Mouse (Mus musculus) MEL (cell line): Measurements from ENCODE around the gene Arl6ip5. TPM values are rescaled to one million over a fixed set of nuclear protein-coding genes. Genes with fewer than 3 reads are reported as not detected.

Experiments used
- DNase-seq: peaks from one replicate; pipeline ENCODE4 v3.0.0; 2011; ENCODE audit warnings: low read depth, low spot score
- H3K27ac ChIP-seq: 2 replicates; pipeline ENCODE4 v1.5.1; 2012; ENCODE audit warnings: low read depth, mild to moderate bottlenecking, control low read depth, low read length, moderate library complexity; ENCODE audit not compliant: control insufficient read depth
- H3K27me3 ChIP-seq, 2 experiments: fragments of 150-350 bp in 1 of 2; sonication (generic) in 1 of 2; 2 replicates each; pipeline ENCODE4 v1.6.1; 2012; ENCODE audit warnings: low read length in 2 of 2, mild to moderate bottlenecking in 2 of 2, improper control_type of control experiment in 1 of 2, moderate library complexity in 1 of 2; ENCODE audit not compliant: insufficient read depth in 2 of 2, control insufficient read depth in 1 of 2
- H3K36me3 ChIP-seq, 2 experiments: 2 replicates each; pipeline ENCODE4 v1.6.1; 2012 to 2014; ENCODE audit warnings: low read length in 2 of 2, improper control_type of control experiment in 1 of 2, inconsistent platforms in 1 of 2, mild to moderate bottlenecking in 1 of 2; ENCODE audit not compliant: insufficient read depth in 2 of 2, control insufficient read depth in 1 of 2
- H3K4me1 ChIP-seq, 2 experiments: fragments of 150-350 bp in 1 of 2; sonication (generic) in 1 of 2; 2 replicates each; pipeline ENCODE4 v1.6.1; 2012; ENCODE audit warnings: low read length in 2 of 2, improper control_type of control experiment in 1 of 2, mild to moderate bottlenecking in 1 of 2; ENCODE audit not compliant: insufficient read depth in 2 of 2, control insufficient read depth in 1 of 2
- H3K4me3 ChIP-seq, 2 experiments: fragments of 150-350 bp in 1 of 2; sonication (generic) in 1 of 2; 2 replicates each; pipeline ENCODE4 v1.5.1; 2012; ENCODE audit warnings: low read depth in 2 of 2, low read length in 2 of 2, mild to moderate bottlenecking in 2 of 2, moderate library complexity in 2 of 2, control low read depth in 1 of 2, improper control_type of control experiment in 1 of 2; ENCODE audit not compliant: control insufficient read depth in 1 of 2, insufficient read depth in 1 of 2
- H3K79me2 ChIP-seq: 2 replicates; pipeline ENCODE4 v1.6.1; 2012; ENCODE audit warnings: mild to moderate bottlenecking, low read length, moderate library complexity; ENCODE audit not compliant: control insufficient read depth, poor library complexity, insufficient read depth
- H3K9ac ChIP-seq: 2 replicates; pipeline ENCODE4 v1.6.1; 2012; ENCODE audit warnings: low read depth, mild to moderate bottlenecking, control low read depth, low read length, moderate library complexity; ENCODE audit not compliant: control insufficient read depth, poor library complexity, severe bottlenecking
- H3K9me3 ChIP-seq: fragments of 150-350 bp; sonication (generic); replicated peaks from 2 replicates; pipeline ENCODE4 v1.6.1; 2012; ENCODE audit warnings: mild to moderate bottlenecking, low read length, improper control_type of control experiment, moderate library complexity; ENCODE audit not compliant: insufficient read depth
- BHLHE40 ChIP-seq: IDR thresholded peaks from 2 replicates; pipeline ENCODE4 v1.6.1; 2012; ENCODE audit warnings: low read depth, mild to moderate bottlenecking, inconsistent platforms, low read length, improper control_type of control experiment, borderline replicate concordance
- CHD2 ChIP-seq: IDR thresholded peaks from 2 replicates; pipeline ENCODE4 v1.6.1; 2011; ENCODE audit warnings: low read length, improper control_type of control experiment
- CTCF ChIP-seq, 3 experiments: IDR thresholded peaks in 2 of 3; conservative IDR thresholded peaks in 1 of 3; 2 replicates each; pipeline ENCODE4 v1.5.1; 2011 to 2012; ENCODE audit warnings: low read length in 3 of 3, low read depth in 2 of 3, mild to moderate bottlenecking in 2 of 3, improper control_type of control experiment in 1 of 3, inconsistent platforms in 1 of 3, mixed read lengths in 1 of 3, moderate library complexity in 1 of 3; ENCODE audit not compliant: control insufficient read depth in 1 of 3, insufficient read depth in 1 of 3, poor library complexity in 1 of 3, severe bottlenecking in 1 of 3
- E2F4 ChIP-seq: IDR thresholded peaks from 2 replicates; pipeline ENCODE4 v1.6.1; 2011; ENCODE audit warnings: low read depth, low read length, improper control_type of control experiment, borderline replicate concordance
- ELF1 ChIP-seq: IDR thresholded peaks from 2 replicates; pipeline ENCODE4 v1.6.1; 2014; ENCODE audit warnings: low read depth, mild to moderate bottlenecking, inconsistent platforms, low read length, improper control_type of control experiment, moderate library complexity
- EP300 ChIP-seq, 2 experiments: IDR thresholded peaks; 2 replicates each; pipeline ENCODE4 v1.6.1; 2011; ENCODE audit warnings: improper control_type of control experiment in 2 of 2, low read length in 2 of 2, low read depth in 1 of 2, mild to moderate bottlenecking in 1 of 2
- ETS1 ChIP-seq: IDR thresholded peaks from 2 replicates; pipeline ENCODE4 v1.6.1; 2012; ENCODE audit warnings: low read depth, mild to moderate bottlenecking, inconsistent platforms, low read length, improper control_type of control experiment, moderate library complexity
- GABPA ChIP-seq: IDR thresholded peaks from 2 replicates; pipeline ENCODE4 v1.6.1; 2012; ENCODE audit warnings: low read depth, mild to moderate bottlenecking, inconsistent platforms, low read length, improper control_type of control experiment, moderate library complexity
- GATA1 ChIP-seq: IDR thresholded peaks from 2 replicates; pipeline ENCODE4 v1.6.1; 2011; ENCODE audit warnings: low read depth, low read length, improper control_type of control experiment
- HCFC1 ChIP-seq: IDR thresholded peaks from 2 replicates; pipeline ENCODE4 v1.6.1; 2012; ENCODE audit warnings: low read depth, mild to moderate bottlenecking, inconsistent platforms, low read length, improper control_type of control experiment, moderate library complexity
- KAT2A ChIP-seq: conservative IDR thresholded peaks from 2 replicates; pipeline ENCODE4 v1.6.1; 2012; ENCODE audit warnings: low read depth, low read length, improper control_type of control experiment, inconsistent platforms
- MAFK ChIP-seq: IDR thresholded peaks from 2 replicates; pipeline ENCODE4 v1.6.1; 2011; ENCODE audit warnings: low read depth, mild to moderate bottlenecking, low read length, improper control_type of control experiment, borderline replicate concordance
- MAX ChIP-seq: IDR thresholded peaks from 2 replicates; pipeline ENCODE4 v1.6.1; 2011; ENCODE audit warnings: low read length, improper control_type of control experiment
- MAZ ChIP-seq: IDR thresholded peaks from 2 replicates; pipeline ENCODE4 v1.6.1; 2012; ENCODE audit warnings: low read depth, mild to moderate bottlenecking, inconsistent platforms, low read length, improper control_type of control experiment
- MEF2A ChIP-seq: IDR thresholded peaks from 2 replicates; pipeline ENCODE4 v1.6.1; 2014; ENCODE audit warnings: low read depth, mild to moderate bottlenecking, inconsistent platforms, low read length, improper control_type of control experiment; ENCODE audit not compliant: poor library complexity, insufficient replicate concordance, severe bottlenecking; ENCODE audit errors: extremely low read depth
- MXI1 ChIP-seq: IDR thresholded peaks from 2 replicates; pipeline ENCODE4 v1.6.1; 2011; ENCODE audit warnings: mild to moderate bottlenecking, low read depth, low read length, improper control_type of control experiment
- MYB ChIP-seq: IDR thresholded peaks from 2 replicates; pipeline ENCODE4 v1.6.1; 2011; ENCODE audit warnings: mild to moderate bottlenecking, low read depth, low read length, improper control_type of control experiment
- NELFE ChIP-seq: IDR thresholded peaks from 2 replicates; pipeline ENCODE4 v1.6.1; 2011; ENCODE audit warnings: low read depth, low read length, improper control_type of control experiment
- POLR2AphosphoS2 ChIP-seq: IDR thresholded peaks from 2 replicates; pipeline ENCODE4 v1.6.1; 2011; ENCODE audit warnings: low read length, improper control_type of control experiment
- POLR2AphosphoS5 ChIP-seq: IDR thresholded peaks from 2 replicates; pipeline ENCODE4 v1.6.1; 2012; ENCODE audit warnings: low read depth, borderline replicate concordance, mild to moderate bottlenecking, inconsistent platforms, low read length, moderate library complexity, mixed read lengths
- RAD21 ChIP-seq: IDR thresholded peaks from 2 replicates; pipeline ENCODE4 v1.6.1; 2011; ENCODE audit warnings: mild to moderate bottlenecking, low read depth, low read length, improper control_type of control experiment
- RCOR1 ChIP-seq: IDR thresholded peaks from 2 replicates; pipeline ENCODE4 v1.6.1; 2012; ENCODE audit warnings: low read depth, mild to moderate bottlenecking, inconsistent platforms, low read length, improper control_type of control experiment
- SIN3A ChIP-seq: IDR thresholded peaks from 2 replicates; pipeline ENCODE4 v1.6.1; 2012; ENCODE audit warnings: low read length, improper control_type of control experiment, inconsistent platforms
- SMC3 ChIP-seq: IDR thresholded peaks from 2 replicates; pipeline ENCODE4 v1.6.1; 2011; ENCODE audit warnings: low read depth, low read length, improper control_type of control experiment
- TAL1 ChIP-seq: IDR thresholded peaks from 2 replicates; pipeline ENCODE4 v1.6.1; 2012; ENCODE audit warnings: mild to moderate bottlenecking, inconsistent platforms, low read length, moderate library complexity, mixed read lengths
- TCF12 ChIP-seq: IDR thresholded peaks from 2 replicates; pipeline ENCODE4 v1.6.1; 2014; ENCODE audit warnings: low read depth, mild to moderate bottlenecking, inconsistent platforms, low read length, improper control_type of control experiment, moderate library complexity
- UBTF ChIP-seq: IDR thresholded peaks from 2 replicates; pipeline ENCODE4 v1.6.1; 2012; ENCODE audit warnings: low read depth, mild to moderate bottlenecking, inconsistent platforms, low read length, improper control_type of control experiment, moderate library complexity, borderline replicate concordance; ENCODE audit not compliant: insufficient read depth
- USF1 ChIP-seq: IDR thresholded peaks from 2 replicates; pipeline ENCODE4 v1.6.1; 2014; ENCODE audit warnings: low read depth, mild to moderate bottlenecking, inconsistent platforms, low read length, improper control_type of control experiment, moderate library complexity
- ZC3H11A ChIP-seq: IDR thresholded peaks from 2 replicates; pipeline ENCODE4 v1.6.1; 2012; ENCODE audit warnings: low read depth, mild to moderate bottlenecking, inconsistent platforms, low read length, improper control_type of control experiment
- ZKSCAN1 ChIP-seq: IDR thresholded peaks from 2 replicates; pipeline ENCODE4 v1.6.1; 2012; ENCODE audit warnings: low read depth, mild to moderate bottlenecking, inconsistent platforms, low read length, improper control_type of control experiment, moderate library complexity
- ZNF384 ChIP-seq: IDR thresholded peaks from 2 replicates; pipeline ENCODE4 v1.6.1; 2012; ENCODE audit warnings: low read depth, mild to moderate bottlenecking, inconsistent platforms, low read length, improper control_type of control experiment
- polyA plus RNA-seq, 2 experiments: library from polyadenylated mRNA; stranded (reverse) in 1 of 2; unstranded in 1 of 2; fragments of >175 nt in 1 of 2; fragments of >200 nt in 1 of 2; gene quantifications; 2 replicates each; pipeline versions ENCODE4 v1.2.1 to v1.2.4; 2012; ENCODE audit warnings: low replicate concordance in 2 of 2, low read depth in 1 of 2; ENCODE audit not compliant: insufficient read length in 2 of 2, insufficient read depth in 1 of 2, missing spikeins in 1 of 2
- total RNA-seq: library from RNA; depleted of rRNA; stranded (reverse); fragments of 300-350 nt; gene quantifications from 2 replicates; pipeline ENCODE4 v1.2.3, GENCODE M21; 2012

The Arl6ip5 gene
- total and polyA plus RNA-seq, 3 experiments: 39.4 to 113 TPM; not detected in 1

GRCm38 (mm10) chr6:97178491-97179366 lies 31.8 kb upstream of the Arl6ip5 start, which contains the start of gene Tmf1 (continued):
- no peak for TF ChIP-seq GABPA
- peak; percentile 48 for TF ChIP-seq TCF12
- peak; percentile 76 for TF ChIP-seq SIN3A
- no peak for TF ChIP-seq RAD21
- TF ChIP-seq MAZ: no peak
- no peak for TF ChIP-seq RCOR1
- TF ChIP-seq UBTF: peak; percentile 86; the same call in 1 of the 2 replicates
- no peak for TF ChIP-seq TAL1
- TF ChIP-seq MAX: no peak; the same call in 1 of the 2 replicates
- TF ChIP-seq CTCF (IDR thresholded peaks at IDR 0.05 in 2 of 3, conservative IDR thresholded peaks at IDR 0.05 in 1 of 3; ENCODE audit: control insufficient read depth in 1 of 3, insufficient read depth in 1 of 3, low read depth in 2 of 3, low read length in 3 of 3, poor library complexity in 1 of 3, severe bottlenecking in 1 of 3): 0 out of 6 replicates have a peak, but pooled peaks of 1 of the 3 experiments have one; percentile 1
- peak; percentile 84 for TF ChIP-seq HCFC1
- TF ChIP-seq MAFK: no peak
- peak; percentile 77 for TF ChIP-seq NELFE
- peak; percentile 60; the same call in 1 of the 2 replicates for TF ChIP-seq ETS1

GRCm38 (mm10) chr6:97179367-97179828 lies 31.1 kb upstream of the Arl6ip5 start:
- Histone ChIP-seq H3K9ac (peak overlapping the region; percentile 87), H3K27me3 (no peaks in the 10 kb centered on the region), H3K36me3 (peaks cover 7 to 30% of the 10 kb centered on the region in 2 experiments), H3K27ac (peak overlapping the region; percentile 92), H3K79me2 (peaks cover 26% of the 10 kb centered on the region), H3K4me1 (peaks cover 7 to 22% of the 10 kb centered on the region in 2 experiments), H3K9me3 (no peaks in the 10 kb centered on the region), H3K4me3 (peak overlapping the region; percentile 69 to 70)
- DNase-seq: peak; percentile 87
- peak; percentile 68 for TF ChIP-seq USF1
- TF ChIP-seq GATA1: no peak
- TF ChIP-seq CHD2: no peak
- TF ChIP-seq EP300 (IDR thresholded peaks at IDR 0.05; ENCODE audit: low read depth in 1 of 2, low read length in 2 of 2): no peak
- no peak for TF ChIP-seq GABPA
- no peak for TF ChIP-seq RCOR1
- no peak for TF ChIP-seq TAL1
- no peak for TF ChIP-seq CTCF (IDR thresholded peaks at IDR 0.05 in 2 of 3, conservative IDR thresholded peaks at IDR 0.05 in 1 of 3; ENCODE audit: control insufficient read depth in 1 of 3, insufficient read depth in 1 of 3, low read depth in 2 of 3, low read length in 3 of 3, poor library complexity in 1 of 3, severe bottlenecking in 1 of 3)
- TF ChIP-seq NELFE: no peak
- TF ChIP-seq HCFC1: no peak
- no peak for TF ChIP-seq MAZ
- TF ChIP-seq SMC3: no peak
- no peak for TF ChIP-seq ZKSCAN1
- TF ChIP-seq MXI1: no peak
- TF ChIP-seq SIN3A: peak; percentile 46; the same call in 1 of the 2 replicates
- TF ChIP-seq POLR2AphosphoS5: no peak
- TF ChIP-seq ZC3H11A: no peak
- no peak for TF ChIP-seq ELF1
- TF ChIP-seq ZNF384: no peak
- no peak for TF ChIP-seq MEF2A
- TF ChIP-seq RAD21: no peak
- peak; percentile 72 for TF ChIP-seq BHLHE40
- TF ChIP-seq POLR2AphosphoS2: peak; percentile 78; the same call in 1 of the 2 replicates
- TF ChIP-seq KAT2A: no peak
- TF ChIP-seq MAFK: no peak
- TF ChIP-seq TCF12: no peak
- TF ChIP-seq MYB: no peak
- no peak for TF ChIP-seq E2F4
